Mouse (Mus musculus) CH12.LX (cell line): ENCODE measurements at regions not wholly inside any gene's neighbourhood (a gene's known extent, or its start where the extent isn't known, plus 50 kb on each side); places are given as distances from the start of the nearest gene placed in this dataset.

ENCODE experiments used
- CTCF ChIP-seq, 2 experiments: IDR thresholded peaks in 1 of 2; conservative IDR thresholded peaks in 1 of 2; 2 replicates each; pipeline ENCODE4 v1.5.1; 2011 to 2012; ENCODE audit warnings: low read depth in 2 of 2, low read length in 2 of 2, improper control_type of control experiment in 1 of 2, inconsistent platforms in 1 of 2, mild to moderate bottlenecking in 1 of 2, moderate library complexity in 1 of 2
- E2F4 ChIP-seq: IDR thresholded peaks from 2 replicates; pipeline ENCODE4 v1.6.1; 2011; ENCODE audit warnings: low read depth, low read length, improper control_type of control experiment; ENCODE audit not compliant: insufficient replicate concordance
- ELF1 ChIP-seq: IDR thresholded peaks from 2 replicates; pipeline ENCODE4 v1.6.1; 2014; ENCODE audit warnings: low read depth, mild to moderate bottlenecking, inconsistent platforms, low read length, improper control_type of control experiment
- EP300 ChIP-seq: IDR thresholded peaks from 2 replicates; pipeline ENCODE4 v1.6.1; 2011; ENCODE audit warnings: low read length, improper control_type of control experiment
- HCFC1 ChIP-seq: IDR thresholded peaks from 2 replicates; pipeline ENCODE4 v1.6.1; 2012; ENCODE audit warnings: low read depth, mild to moderate bottlenecking, inconsistent platforms, low read length, improper control_type of control experiment
- MAZ ChIP-seq: IDR thresholded peaks from 2 replicates; pipeline ENCODE4 v1.6.1; 2012; ENCODE audit warnings: low read depth, mild to moderate bottlenecking, inconsistent platforms, low read length, improper control_type of control experiment, moderate library complexity
- MXI1 ChIP-seq: IDR thresholded peaks from 2 replicates; pipeline ENCODE4 v1.6.1; 2011; ENCODE audit warnings: mild to moderate bottlenecking, low read depth, low read length, improper control_type of control experiment
- MYC ChIP-seq: IDR thresholded peaks from 2 replicates; pipeline ENCODE4 v1.6.1; 2011; ENCODE audit warnings: low read depth, mild to moderate bottlenecking, improper control_type of control experiment, low read length
- POLR2A ChIP-seq: IDR thresholded peaks from 2 replicates; pipeline ENCODE4 v1.6.1; 2011; ENCODE audit warnings: low read depth, mild to moderate bottlenecking, improper control_type of control experiment, low read length
- POLR2AphosphoS2 ChIP-seq: IDR thresholded peaks from 2 replicates; pipeline ENCODE4 v1.6.1; 2011; ENCODE audit warnings: low read depth, low read length, improper control_type of control experiment
- RCOR1 ChIP-seq: conservative IDR thresholded peaks from 2 replicates; pipeline ENCODE4 v1.6.1; 2012; ENCODE audit warnings: low read depth, mild to moderate bottlenecking, inconsistent platforms, low read length, improper control_type of control experiment
- USF1 ChIP-seq: IDR thresholded peaks from 2 replicates; pipeline ENCODE4 v1.6.1; 2014; ENCODE audit warnings: low read depth, mild to moderate bottlenecking, inconsistent platforms, low read length, improper control_type of control experiment
- USF2 ChIP-seq: conservative IDR thresholded peaks from 2 replicates; pipeline ENCODE4 v1.6.1; 2011; ENCODE audit warnings: low read depth, low read length, improper control_type of control experiment
- ZC3H11A ChIP-seq: IDR thresholded peaks from 2 replicates; pipeline ENCODE4 v1.6.1; 2012; ENCODE audit warnings: low read depth, mild to moderate bottlenecking, inconsistent platforms, low read length, improper control_type of control experiment

DNA sequence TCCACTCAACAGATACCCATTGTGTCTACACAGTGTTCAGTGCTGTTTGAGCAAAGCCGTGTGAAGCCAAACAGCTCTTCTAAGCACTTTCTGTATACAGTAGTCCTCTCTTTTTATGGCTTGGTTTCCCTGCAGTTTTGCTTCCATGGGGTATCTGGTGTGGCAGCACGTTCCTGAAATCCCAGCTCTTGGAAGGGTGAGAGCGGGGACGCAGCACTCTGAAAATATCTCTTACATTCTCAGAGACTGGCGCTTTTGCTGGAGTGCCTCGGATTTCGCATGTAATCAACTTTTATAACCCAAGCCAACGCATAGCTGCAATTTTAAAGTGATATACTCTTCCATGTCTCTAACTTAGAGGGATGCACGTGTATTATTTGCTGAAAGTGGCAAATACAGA, 64.0 kb upstream of the Zc3h12a start:
- TF ChIP-seq CTCF (conservative IDR thresholded peaks at IDR 0.05 in 1 of 2, IDR thresholded peaks at IDR 0.05 in 1 of 2; ENCODE audit: low read depth in 2 of 2, low read length in 2 of 2) (no peak), POLR2A (no peak), EP300 (no peak), USF2 (no peak), USF1 (no peak), MYC (no peak), POLR2AphosphoS2 (no peak), MAZ (no peak), ZC3H11A (no peak), E2F4 (no peak), RCOR1 (no peak), MXI1 (no peak), HCFC1 (no peak), ELF1 (no peak)
